Mouse (Mus musculus) heart, embryonic 13.5 days (tissue): ENCODE data around the gene Ezh1. TPM values are rescaled to one million over a fixed set of nuclear protein-coding genes. Genes with fewer than 3 reads are reported as not detected.
A peak's percentile ranks its signal among the peaks of the same experiment; 100 is the strongest.

Experiments
- ATAC-seq: fragments of 200-750 bp; cut with Nextera tagmentation; 2 replicates; pipeline ENCODE4 v1.8.0; 2017; ENCODE audit warnings: moderate TSS enrichment; ENCODE audit not compliant: insufficient number of reproducible peaks, low FRiP score, low TSS enrichment; ENCODE audit errors: extremely low read depth
- H3K27ac ChIP-seq: fragments of 300-500 bp; sonication (generic); replicated peaks from 2 replicates; pipeline ENCODE4 v1.5.1; 2015; ENCODE audit warnings: moderate library complexity, mild to moderate bottlenecking, inconsistent platforms
- H3K27me3 ChIP-seq: fragments of 300-500 bp; sonication (generic); replicated peaks from 2 replicates; pipeline ENCODE4 v1.6.1; 2015; ENCODE audit warnings: mild to moderate bottlenecking, inconsistent platforms
- H3K36me3 ChIP-seq: fragments of 300-500 bp; sonication (generic); 2 replicates; pipeline ENCODE4 v1.6.1; 2015; ENCODE audit warnings: mild to moderate bottlenecking, inconsistent platforms
- H3K4me1 ChIP-seq: fragments of 300-500 bp; sonication (generic); 2 replicates; pipeline ENCODE4 v1.6.1; 2015; ENCODE audit warnings: inconsistent platforms
- H3K4me2 ChIP-seq: fragments of 300-500 bp; sonication (generic); 2 replicates; pipeline ENCODE4 v1.6.1; 2015; ENCODE audit warnings: inconsistent platforms, mild to moderate bottlenecking, moderate library complexity
- H3K4me3 ChIP-seq: fragments of 300-500 bp; sonication (generic); 2 replicates; pipeline ENCODE4 v1.5.1; 2015; ENCODE audit warnings: moderate library complexity, mild to moderate bottlenecking, inconsistent platforms
- H3K9ac ChIP-seq: fragments of 300-500 bp; sonication (generic); 2 replicates; pipeline ENCODE4 v1.6.1; 2015; ENCODE audit warnings: inconsistent platforms, mild to moderate bottlenecking, moderate library complexity
- H3K9me3 ChIP-seq: fragments of 300-500 bp; sonication (generic); 2 replicates; pipeline ENCODE4 v1.6.1; 2016; ENCODE audit warnings: inconsistent platforms
- WGBS: fragments of 180-500 bp; shearing (Covaris S2); methylation state at CpG from one replicate; pipeline ENCODE4 v1.1.7; 2015; ENCODE audit warnings: mixed read lengths; 5-methylcytosine and 5-hydroxymethylcytosine counted together
- polyA plus RNA-seq: library from polyadenylated mRNA; unstranded; fragments of >200 nt; fragmentation: Nextera tagmentation; extraction: Ambion mirVana; gene quantifications from 2 replicates; pipeline ENCODE4 v1.2.1, GENCODE M21; 2015

The Ezh1 gene
- polyA plus RNA-seq, 1 experiment from 2014 or later: 11.7 TPM

DNA sequence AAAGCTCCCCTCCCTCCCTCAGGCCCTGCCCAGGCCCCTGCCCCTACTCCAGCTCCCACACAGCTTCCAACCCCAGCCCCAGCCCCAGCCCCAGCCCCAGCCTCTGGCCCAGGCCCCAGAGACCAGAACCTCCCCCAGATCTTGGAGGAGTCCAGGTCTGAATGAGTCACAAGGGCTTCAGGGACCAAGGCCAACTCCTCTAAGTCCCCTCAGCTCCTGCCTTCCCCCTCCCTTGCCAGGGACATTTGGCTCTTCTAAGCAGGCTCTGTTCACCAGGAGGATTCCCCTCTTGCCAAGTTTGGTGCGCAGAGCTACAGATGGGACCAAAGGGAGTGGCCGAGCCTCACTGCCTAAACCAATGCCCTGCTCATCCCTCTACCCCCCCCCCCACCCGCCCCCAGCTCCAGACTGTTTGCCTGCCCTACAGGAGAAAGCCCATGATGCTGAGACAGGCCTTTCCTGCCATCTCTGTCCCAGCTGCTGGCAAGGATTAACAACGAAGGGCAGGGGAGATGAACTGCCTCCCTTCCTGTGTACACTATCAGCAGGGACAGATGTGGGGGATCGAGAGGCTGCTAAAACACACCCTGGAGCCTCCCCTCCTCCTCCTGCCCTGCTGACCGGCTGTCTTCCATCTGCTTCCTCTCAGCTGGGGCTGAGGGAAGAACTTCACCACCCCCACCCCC lies 36.6 kb downstream of the Ezh1 start:
- H3K36me3 ChIP-seq: peaks cover 33% of the 10 kb centered on the region
- 12% methylated on average over 6 of the region's 6 CpGs for WGBS
- H3K27me3 ChIP-seq: no peaks in the 10 kb centered on the region
- H3K4me1 ChIP-seq: peaks cover 51% of the 10 kb centered on the region
- H3K9me3 ChIP-seq: no peaks in the 10 kb centered on the region
- peak; percentile 48; the same call in 1 of the 2 replicates for ATAC-seq
- H3K9ac ChIP-seq: peak overlapping the region; percentile 58
- peak overlapping the region; percentile 85 for H3K27ac ChIP-seq
- H3K4me3 ChIP-seq: no peak overlapping the region
- H3K4me2 ChIP-seq: peak overlapping the region; percentile 36

DNA sequence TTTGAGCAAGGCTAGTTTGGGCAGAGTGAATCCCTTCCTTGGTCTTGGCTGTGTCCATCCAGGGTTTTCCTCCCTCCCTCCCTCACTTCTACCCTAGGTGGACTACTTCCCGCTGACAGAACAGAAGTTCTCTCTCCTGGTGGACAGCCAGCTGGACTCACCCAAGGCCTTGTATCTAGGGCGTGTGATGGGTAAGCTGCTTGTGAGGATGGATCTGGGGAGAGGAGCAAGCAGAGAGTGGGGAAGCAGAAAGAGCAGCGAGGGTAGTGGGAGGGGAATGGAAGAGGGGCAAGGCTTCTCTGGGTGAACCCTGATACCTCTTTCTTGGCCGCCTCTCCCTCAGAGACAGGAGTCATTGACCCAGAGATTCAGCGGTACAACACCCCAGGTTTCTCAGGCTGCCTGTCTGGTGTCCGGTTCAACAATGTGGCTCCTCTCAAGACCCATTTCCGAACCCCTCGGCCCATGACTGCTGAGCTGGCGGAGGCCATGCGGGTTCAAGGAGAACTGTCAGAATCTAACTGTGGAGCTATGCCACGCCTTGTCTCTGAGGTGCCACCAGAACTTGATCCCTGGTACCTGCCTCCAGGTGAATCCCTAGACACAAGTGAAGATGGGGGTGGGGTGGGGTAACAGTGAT lies 38.0 kb downstream of the Ezh1 start:
- H3K4me3 ChIP-seq: no peak overlapping the region
- no peak overlapping the region for H3K9ac ChIP-seq
- peak overlapping the region; percentile 85 for H3K27ac ChIP-seq
- peaks cover 38% of the 10 kb centered on the region for H3K4me1 ChIP-seq
- H3K36me3 ChIP-seq: peaks cover 19% of the 10 kb centered on the region
- H3K9me3 ChIP-seq: no peaks in the 10 kb centered on the region
- H3K4me2 ChIP-seq: no peak overlapping the region
- no peaks in the 10 kb centered on the region; the same call in 1 of the 2 replicates for H3K27me3 ChIP-seq
- ATAC-seq: no peak
- 77% methylated on average over 11 of the region's 11 CpGs for WGBS

GRCm38 (mm10) chr11:101187541-101187940 lies 38.7 kb downstream of the Ezh1 start:
- no peak for ATAC-seq
- H3K36me3 ChIP-seq: peaks cover 12% of the 10 kb centered on the region
- H3K4me3 ChIP-seq: no peak overlapping the region
- 85% methylated on average over 5 of the region's 5 CpGs for WGBS
- H3K9me3 ChIP-seq: no peaks in the 10 kb centered on the region
- no peak overlapping the region for H3K9ac ChIP-seq
- peaks cover 4% of the 10 kb centered on the region; the same call in 1 of the 2 replicates for H3K27me3 ChIP-seq
- peaks cover 35% of the 10 kb centered on the region for H3K4me1 ChIP-seq
- H3K4me2 ChIP-seq: no peak overlapping the region
- H3K27ac ChIP-seq: no peak overlapping the region

- Histone ChIP-seq H3K9ac (no peak overlapping the region), H3K4me3 (no peak overlapping the region), H3K27me3 (peaks cover 11% of the 10 kb centered on the region), H3K36me3 (peaks cover 7% of the 10 kb centered on the region; the same call in 1 of the 2 replicates), H3K9me3 (no peaks in the 10 kb centered on the region), H3K4me1 (peaks cover 33% of the 10 kb centered on the region), H3K4me2 (no peak overlapping the region), H3K27ac (no peak overlapping the region)
- 84% methylated on average over 27 of the region's 27 CpGs for WGBS
- no peak for ATAC-seq
These were observed 39.6 kb downstream of the Ezh1 start for GRCm38 (mm10) chr11:101186526-101187247.

GRCm38 (mm10) chr11:101185441-101185840 lies 40.8 kb downstream of the Ezh1 start:
- no peak overlapping the region for H3K4me3 ChIP-seq
- no peak overlapping the region for H3K27ac ChIP-seq
- peaks cover 16% of the 10 kb centered on the region for H3K27me3 ChIP-seq
- H3K4me1 ChIP-seq: peaks cover 20% of the 10 kb centered on the region
- H3K9ac ChIP-seq: no peak overlapping the region
- 89% methylated on average over 4 of the region's 4 CpGs for WGBS
- peaks cover 7% of the 10 kb centered on the region; the same call in 1 of the 2 replicates for H3K36me3 ChIP-seq
- no peak for ATAC-seq
- H3K9me3 ChIP-seq: no peaks in the 10 kb centered on the region
- no peak overlapping the region for H3K4me2 ChIP-seq

DNA sequence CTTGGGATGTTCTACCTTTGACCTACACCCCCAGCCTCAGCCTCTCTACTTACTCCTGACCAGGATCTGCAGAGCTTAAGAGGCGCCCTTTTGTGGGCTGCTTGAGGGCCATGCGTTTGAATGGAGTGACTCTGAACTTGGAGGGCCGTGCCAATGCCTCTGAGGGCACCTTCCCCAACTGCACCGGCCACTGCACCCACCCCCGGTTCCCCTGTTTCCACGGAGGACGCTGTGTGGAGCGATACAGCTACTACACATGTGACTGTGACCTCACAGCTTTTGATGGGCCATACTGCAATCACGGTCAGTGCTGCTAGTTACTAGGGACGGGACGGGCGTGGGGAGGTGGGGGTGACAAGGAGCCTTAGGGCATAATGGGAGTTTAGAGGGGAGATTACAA lies 41.3 kb downstream of the Ezh1 start:
- H3K27me3 ChIP-seq: peaks cover 18% of the 10 kb centered on the region
- H3K4me2 ChIP-seq: no peak overlapping the region
- H3K36me3 ChIP-seq: peaks cover 7% of the 10 kb centered on the region; the same call in 1 of the 2 replicates
- no peak overlapping the region for H3K4me3 ChIP-seq
- peak overlapping the region; percentile 37; the same call in 1 of the 2 replicates for H3K9ac ChIP-seq
- ATAC-seq: no peak
- peaks cover 16% of the 10 kb centered on the region for H3K4me1 ChIP-seq
- H3K9me3 ChIP-seq: no peaks in the 10 kb centered on the region
- H3K27ac ChIP-seq: no peak overlapping the region
- WGBS: 83% methylated on average over 12 of the region's 12 CpGs

GRCm38 (mm10) chr11:101182771-101183517 lies 43.3 kb downstream of the Ezh1 start:
- H3K4me3 ChIP-seq: no peak overlapping the region
- no peak for ATAC-seq
- H3K9ac ChIP-seq: 0 out of 2 replicates have a peak overlapping the region, but pooled peaks have one; percentile 5
- H3K27ac ChIP-seq: no peak overlapping the region
- H3K9me3 ChIP-seq: no peaks in the 10 kb centered on the region
- 63% methylated on average over 14 of the region's 14 CpGs for WGBS
- no peak overlapping the region for H3K4me2 ChIP-seq
- peaks cover 37% of the 10 kb centered on the region for H3K27me3 ChIP-seq
- peaks cover 7% of the 10 kb centered on the region; the same call in 1 of the 2 replicates for H3K36me3 ChIP-seq
- H3K4me1 ChIP-seq: peaks cover 4% of the 10 kb centered on the region; the same call in 1 of the 2 replicates

- Histone ChIP-seq H3K27me3 (peaks cover 46% of the 10 kb centered on the region), H3K4me3 (no peak overlapping the region), H3K9me3 (no peaks in the 10 kb centered on the region), H3K9ac (no peak overlapping the region), H3K4me2 (no peak overlapping the region), H3K27ac (no peak overlapping the region), H3K36me3 (peaks cover 5% of the 10 kb centered on the region; the same call in 1 of the 2 replicates), H3K4me1 (peaks cover 8% of the 10 kb centered on the region)
- ATAC-seq: no peak
- 86% methylated on average over 11 of the region's 11 CpGs for WGBS
These were observed 44.3 kb downstream of the Ezh1 start for GRCm38 (mm10) chr11:101181961-101182360.

DNA sequence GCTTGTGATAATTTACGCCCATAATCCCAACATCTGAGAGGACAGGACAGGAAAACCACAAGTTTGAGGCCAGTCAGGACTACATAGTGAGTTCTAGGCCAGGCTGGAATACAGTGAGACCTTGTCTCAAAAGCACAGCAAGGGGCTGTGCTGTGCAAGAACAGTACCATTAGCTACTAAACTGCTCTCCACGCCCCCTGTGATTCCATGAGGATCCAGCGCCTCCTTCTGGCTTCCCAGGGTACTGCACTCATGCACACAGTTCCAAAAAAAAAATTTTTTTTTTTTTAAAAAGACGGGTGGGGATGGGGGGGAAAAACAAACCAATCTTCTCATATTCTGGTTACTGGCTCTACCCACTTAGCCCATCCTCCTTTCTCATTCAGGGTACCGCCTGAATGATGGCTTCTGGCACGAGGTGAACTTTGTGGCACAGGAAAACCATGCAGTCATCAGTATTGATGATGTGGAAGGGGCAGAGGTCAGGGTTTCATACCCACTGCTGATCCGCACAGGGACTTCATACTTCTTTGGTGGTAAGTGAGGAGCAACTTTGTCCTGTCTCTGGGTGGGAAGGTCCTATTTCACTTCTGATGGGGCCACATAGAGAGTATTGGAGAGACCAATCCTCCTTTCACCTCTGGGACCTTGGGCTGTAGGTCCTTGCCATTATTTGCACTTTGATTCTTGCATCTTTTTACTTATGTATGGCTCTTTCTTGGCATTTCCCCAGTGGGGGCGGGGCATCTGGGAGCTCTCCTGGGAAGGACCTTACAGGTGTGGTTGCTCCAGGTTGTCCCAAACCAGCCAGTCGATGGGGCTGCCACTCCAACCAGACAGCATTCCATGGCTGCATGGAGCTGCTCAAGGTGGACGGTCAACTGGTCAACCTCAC lies 45.2 kb downstream of the Ezh1 start:
- Histone ChIP-seq H3K36me3 (no peaks in the 10 kb centered on the region), H3K27ac (no peak overlapping the region), H3K27me3 (peaks cover 55% of the 10 kb centered on the region), H3K9ac (no peak overlapping the region), H3K4me2 (no peak overlapping the region), H3K4me3 (no peak overlapping the region), H3K9me3 (no peaks in the 10 kb centered on the region), H3K4me1 (peaks cover 17% of the 10 kb centered on the region)
- ATAC-seq: no peak
- 41% methylated on average over 10 of the region's 10 CpGs for WGBS

- Histone ChIP-seq H3K4me1 (peaks cover 24% of the 10 kb centered on the region), H3K9ac (no peak overlapping the region), H3K27ac (no peak overlapping the region), H3K4me2 (no peak overlapping the region), H3K36me3 (no peaks in the 10 kb centered on the region), H3K9me3 (no peaks in the 10 kb centered on the region), H3K4me3 (no peak overlapping the region), H3K27me3 (peaks cover 62% of the 10 kb centered on the region)
- no peak for ATAC-seq
- 67% methylated on average over 17 of the region's 17 CpGs for WGBS
These were observed 46.0 kb downstream of the Ezh1 start for GRCm38 (mm10) chr11:101180261-101180660.
